Mouse (Mus musculus) MEL (cell line): ENCODE measurements around the gene Ssr2. TPM values are rescaled to one million over a fixed set of nuclear protein-coding genes. Genes with fewer than 3 reads are reported as not detected.

Experiments used
- DNase-seq: peaks from one replicate; pipeline ENCODE4 v3.0.0; 2011; ENCODE audit warnings: low read depth, low spot score
- H3K27ac ChIP-seq: 2 replicates; pipeline ENCODE4 v1.5.1; 2012; ENCODE audit warnings: low read depth, mild to moderate bottlenecking, control low read depth, low read length, moderate library complexity; ENCODE audit not compliant: control insufficient read depth
- H3K27me3 ChIP-seq, 2 experiments: fragments of 150-350 bp in 1 of 2; sonication (generic) in 1 of 2; 2 replicates each; pipeline ENCODE4 v1.6.1; 2012; ENCODE audit warnings: low read length in 2 of 2, mild to moderate bottlenecking in 2 of 2, improper control_type of control experiment in 1 of 2, moderate library complexity in 1 of 2; ENCODE audit not compliant: insufficient read depth in 2 of 2, control insufficient read depth in 1 of 2
- H3K36me3 ChIP-seq, 2 experiments: 2 replicates each; pipeline ENCODE4 v1.6.1; 2012 to 2014; ENCODE audit warnings: low read length in 2 of 2, improper control_type of control experiment in 1 of 2, inconsistent platforms in 1 of 2, mild to moderate bottlenecking in 1 of 2; ENCODE audit not compliant: insufficient read depth in 2 of 2, control insufficient read depth in 1 of 2
- H3K4me1 ChIP-seq, 2 experiments: fragments of 150-350 bp in 1 of 2; sonication (generic) in 1 of 2; 2 replicates each; pipeline ENCODE4 v1.6.1; 2012; ENCODE audit warnings: low read length in 2 of 2, improper control_type of control experiment in 1 of 2, mild to moderate bottlenecking in 1 of 2; ENCODE audit not compliant: insufficient read depth in 2 of 2, control insufficient read depth in 1 of 2
- H3K4me3 ChIP-seq, 2 experiments: fragments of 150-350 bp in 1 of 2; sonication (generic) in 1 of 2; 2 replicates each; pipeline ENCODE4 v1.5.1; 2012; ENCODE audit warnings: low read depth in 2 of 2, low read length in 2 of 2, mild to moderate bottlenecking in 2 of 2, moderate library complexity in 2 of 2, control low read depth in 1 of 2, improper control_type of control experiment in 1 of 2; ENCODE audit not compliant: control insufficient read depth in 1 of 2, insufficient read depth in 1 of 2
- H3K79me2 ChIP-seq: 2 replicates; pipeline ENCODE4 v1.6.1; 2012; ENCODE audit warnings: mild to moderate bottlenecking, low read length, moderate library complexity; ENCODE audit not compliant: control insufficient read depth, poor library complexity, insufficient read depth
- H3K9ac ChIP-seq: 2 replicates; pipeline ENCODE4 v1.6.1; 2012; ENCODE audit warnings: low read depth, mild to moderate bottlenecking, control low read depth, low read length, moderate library complexity; ENCODE audit not compliant: control insufficient read depth, poor library complexity, severe bottlenecking
- H3K9me3 ChIP-seq: fragments of 150-350 bp; sonication (generic); replicated peaks from 2 replicates; pipeline ENCODE4 v1.6.1; 2012; ENCODE audit warnings: mild to moderate bottlenecking, low read length, improper control_type of control experiment, moderate library complexity; ENCODE audit not compliant: insufficient read depth
- CTCF ChIP-seq, 3 experiments: IDR thresholded peaks in 2 of 3; conservative IDR thresholded peaks in 1 of 3; 2 replicates each; pipeline ENCODE4 v1.5.1; 2011 to 2012; ENCODE audit warnings: low read length in 3 of 3, low read depth in 2 of 3, mild to moderate bottlenecking in 2 of 3, improper control_type of control experiment in 1 of 3, inconsistent platforms in 1 of 3, mixed read lengths in 1 of 3, moderate library complexity in 1 of 3; ENCODE audit not compliant: control insufficient read depth in 1 of 3, insufficient read depth in 1 of 3, poor library complexity in 1 of 3, severe bottlenecking in 1 of 3
- E2F4 ChIP-seq: IDR thresholded peaks from 2 replicates; pipeline ENCODE4 v1.6.1; 2011; ENCODE audit warnings: low read depth, low read length, improper control_type of control experiment, borderline replicate concordance
- ELF1 ChIP-seq: IDR thresholded peaks from 2 replicates; pipeline ENCODE4 v1.6.1; 2014; ENCODE audit warnings: low read depth, mild to moderate bottlenecking, inconsistent platforms, low read length, improper control_type of control experiment, moderate library complexity
- ETS1 ChIP-seq: IDR thresholded peaks from 2 replicates; pipeline ENCODE4 v1.6.1; 2012; ENCODE audit warnings: low read depth, mild to moderate bottlenecking, inconsistent platforms, low read length, improper control_type of control experiment, moderate library complexity
- HCFC1 ChIP-seq: IDR thresholded peaks from 2 replicates; pipeline ENCODE4 v1.6.1; 2012; ENCODE audit warnings: low read depth, mild to moderate bottlenecking, inconsistent platforms, low read length, improper control_type of control experiment, moderate library complexity
- JUND ChIP-seq: IDR thresholded peaks from 2 replicates; pipeline ENCODE4 v1.6.1; 2011; ENCODE audit warnings: low read depth, mild to moderate bottlenecking, improper control_type of control experiment, low read length
- MAX ChIP-seq: IDR thresholded peaks from 2 replicates; pipeline ENCODE4 v1.6.1; 2011; ENCODE audit warnings: low read length, improper control_type of control experiment
- MAZ ChIP-seq: IDR thresholded peaks from 2 replicates; pipeline ENCODE4 v1.6.1; 2012; ENCODE audit warnings: low read depth, mild to moderate bottlenecking, inconsistent platforms, low read length, improper control_type of control experiment
- MYB ChIP-seq: IDR thresholded peaks from 2 replicates; pipeline ENCODE4 v1.6.1; 2011; ENCODE audit warnings: mild to moderate bottlenecking, low read depth, low read length, improper control_type of control experiment
- MYC ChIP-seq: IDR thresholded peaks from 2 replicates; pipeline ENCODE4 v1.6.1; 2011; ENCODE audit warnings: low read depth, mild to moderate bottlenecking, low read length, improper control_type of control experiment, moderate library complexity
- POLR2AphosphoS2 ChIP-seq: IDR thresholded peaks from 2 replicates; pipeline ENCODE4 v1.6.1; 2011; ENCODE audit warnings: low read length, improper control_type of control experiment
- RAD21 ChIP-seq: IDR thresholded peaks from 2 replicates; pipeline ENCODE4 v1.6.1; 2011; ENCODE audit warnings: mild to moderate bottlenecking, low read depth, low read length, improper control_type of control experiment
- SIN3A ChIP-seq: IDR thresholded peaks from 2 replicates; pipeline ENCODE4 v1.6.1; 2012; ENCODE audit warnings: low read length, improper control_type of control experiment, inconsistent platforms
- SMC3 ChIP-seq: IDR thresholded peaks from 2 replicates; pipeline ENCODE4 v1.6.1; 2011; ENCODE audit warnings: low read depth, low read length, improper control_type of control experiment
- TBP ChIP-seq: IDR thresholded peaks from 2 replicates; pipeline ENCODE4 v1.8.0; 2011; ENCODE audit warnings: low read depth, low read length, improper control_type of control experiment
- USF2 ChIP-seq, 2 experiments: IDR thresholded peaks; 2 replicates each; pipeline ENCODE4 v1.6.1; 2011 to 2012; ENCODE audit warnings: improper control_type of control experiment in 2 of 2, low read length in 2 of 2, borderline replicate concordance in 1 of 2, inconsistent platforms in 1 of 2, low read depth in 1 of 2, mild to moderate bottlenecking in 1 of 2; ENCODE audit not compliant: insufficient read depth in 1 of 2
- ZC3H11A ChIP-seq: IDR thresholded peaks from 2 replicates; pipeline ENCODE4 v1.6.1; 2012; ENCODE audit warnings: low read depth, mild to moderate bottlenecking, inconsistent platforms, low read length, improper control_type of control experiment
- ZKSCAN1 ChIP-seq: IDR thresholded peaks from 2 replicates; pipeline ENCODE4 v1.6.1; 2012; ENCODE audit warnings: low read depth, mild to moderate bottlenecking, inconsistent platforms, low read length, improper control_type of control experiment, moderate library complexity
- ZMIZ1 ChIP-seq: IDR thresholded peaks from 2 replicates; pipeline ENCODE4 v1.6.1; 2012; ENCODE audit warnings: low read depth, mild to moderate bottlenecking, inconsistent platforms, low read length, improper control_type of control experiment, moderate library complexity
- polyA plus RNA-seq, 2 experiments: library from polyadenylated mRNA; stranded (reverse) in 1 of 2; unstranded in 1 of 2; fragments of >175 nt in 1 of 2; fragments of >200 nt in 1 of 2; gene quantifications; 2 replicates each; pipeline versions ENCODE4 v1.2.1 to v1.2.4; 2012; ENCODE audit warnings: low replicate concordance in 2 of 2, low read depth in 1 of 2; ENCODE audit not compliant: insufficient read length in 2 of 2, insufficient read depth in 1 of 2, missing spikeins in 1 of 2
- total RNA-seq: library from RNA; depleted of rRNA; stranded (reverse); fragments of 300-350 nt; gene quantifications from 2 replicates; pipeline ENCODE4 v1.2.3, GENCODE M21; 2012

The Ssr2 gene
- total and polyA plus RNA-seq, 3 experiments, result 176 to 706 (median 594) TPM

GRCm38 (mm10) chr3:88624324-88624723 lies 48.6 kb downstream of the Ssr2 start:
- peak overlapping the region; percentile 97 for H3K27ac ChIP-seq
- TF ChIP-seq MAZ, result no peak
- no peak for TF ChIP-seq RAD21
- TF ChIP-seq E2F4, result no peak
- no peak for TF ChIP-seq HCFC1
- no peak for TF ChIP-seq ZMIZ1
- TF ChIP-seq ELF1, result no peak
- no peak for TF ChIP-seq CTCF (IDR thresholded peaks at IDR 0.05 in 2 of 3, conservative IDR thresholded peaks at IDR 0.05 in 1 of 3; ENCODE audit: control insufficient read depth in 1 of 3, insufficient read depth in 1 of 3, low read depth in 2 of 3, low read length in 3 of 3, poor library complexity in 1 of 3, severe bottlenecking in 1 of 3)
- TF ChIP-seq MAX, result no peak
- no peak for TF ChIP-seq TBP
- no peak for TF ChIP-seq SMC3
- peak overlapping the region; percentile 78 to 87 for H3K4me3 ChIP-seq
- H3K9ac ChIP-seq, result peak overlapping the region; percentile 85
- peaks cover 44 to 58% of the 10 kb centered on the region in 2 experiments for H3K4me1 ChIP-seq
- DNase-seq, result no peak
- H3K79me2 ChIP-seq, result peaks cover 92% of the 10 kb centered on the region
- no peaks in the 10 kb centered on the region for H3K27me3 ChIP-seq
- H3K36me3 ChIP-seq, result peaks cover 14 to 53% of the 10 kb centered on the region in 2 experiments
- H3K9me3 ChIP-seq, result no peaks in the 10 kb centered on the region

- H3K27me3 ChIP-seq, result no peaks in the 10 kb centered on the region
- TF ChIP-seq SIN3A (no peak), USF2 (IDR thresholded peaks at IDR 0.05; ENCODE audit: borderline replicate concordance in 1 of 2, insufficient read depth in 1 of 2, low read depth in 1 of 2, low read length in 2 of 2) (no peak), ZC3H11A (no peak), MYC (no peak), HCFC1 (no peak), MYB (no peak), ETS1 (no peak), JUND (no peak), ZKSCAN1 (no peak), MAZ (no peak), POLR2AphosphoS2 (no peak), E2F4 (no peak)
- TF ChIP-seq, all 39 proteins: peak for 0
- peak overlapping the region; percentile 85 for H3K9ac ChIP-seq
- H3K4me3 ChIP-seq, result no peak overlapping the region; a peak in 1 of 4 replicates
- H3K4me1 ChIP-seq, result peaks cover 40 to 52% of the 10 kb centered on the region in 2 experiments
- peak overlapping the region; percentile 97 for H3K27ac ChIP-seq
- peak; percentile 46 for DNase-seq
- H3K79me2 ChIP-seq, result peaks cover 98% of the 10 kb centered on the region
- H3K9me3 ChIP-seq, result no peaks in the 10 kb centered on the region
- peaks cover 19 to 49% of the 10 kb centered on the region in 2 experiments for H3K36me3 ChIP-seq
Observed at GRCm38 (mm10) chr3:88624951-88625350, 49.3 kb downstream of the Ssr2 start.
